11 mouse cellular contexts compared by ENCODE assay signal in the genomic region with DNA sequence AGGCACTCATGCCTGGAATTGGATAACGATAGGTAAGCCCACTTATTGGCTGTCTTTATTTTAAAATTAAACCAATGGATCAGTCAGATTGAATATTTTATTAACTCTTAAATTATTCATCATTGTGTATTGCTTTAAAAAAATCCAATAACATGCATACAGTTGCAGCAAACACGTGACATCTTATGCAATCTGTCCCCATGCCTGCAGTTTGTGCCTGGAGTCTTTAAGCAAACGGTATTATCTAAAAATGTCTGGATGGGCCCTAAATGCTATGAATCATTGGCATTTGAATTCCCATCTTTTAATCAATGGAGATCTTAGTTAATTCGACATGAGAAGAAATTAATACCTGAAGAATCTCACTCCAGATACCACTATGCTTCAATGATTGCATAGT. TPM values are rescaled to one million over a fixed set of nuclear protein-coding genes. Genes with fewer than 3 reads are reported as not detected.
DNase-seq lines count a peak whose midpoint lies in the region; ATAC-seq and TF ChIP-seq lines count a peak whose summit lies in the region.
"Had no signal": no experiment of that assay in that cellular context is flagged by ENCODE, and none has a peak within 500 bp of the region (broad histone marks: within the 10 kb centered on the region; RNA-seq: fewer than 3 reads in every experiment).

No protein-coding gene starts in this region.

- H3K27me3 ChIP-seq in kidney, embryonic 15.5 days: peaks cover 31% of the 10 kb centered on the region
- H3K27me3 ChIP-seq in forebrain, postnatal 0 days (ENCODE audit: insufficient read depth, low read length): no peaks in the 10 kb centered on the region
- no peaks in the 10 kb centered on the region for H3K27me3 ChIP-seq in midbrain, embryonic 14.5 days (ENCODE audit: control insufficient read depth, insufficient read depth, low read length)
- H3K27me3 ChIP-seq in kidney, adult 2 months (replicated peaks; ENCODE audit: control insufficient read depth, insufficient read depth, low read length): no peaks in the 10 kb centered on the region; the same call in 1 of the 2 replicates
- H3K27me3 ChIP-seq: CH12.LX had no signal

- TF ChIP-seq CTCF in cortical plate, adult 2 months (IDR thresholded peaks at IDR 0.05; ENCODE audit: extremely low read depth, insufficient read depth, low read length): no peak
- no peak for TF ChIP-seq CTCF in forebrain, postnatal 0 days (IDR thresholded peaks at IDR 0.05; ENCODE audit: low read depth)
- TF ChIP-seq CTCF in kidney, adult 2 months (conservative IDR thresholded peaks at IDR 0.05; ENCODE audit: insufficient read depth, insufficient read length, low read depth, low read length): no peak

- H3K27ac ChIP-seq in kidney, embryonic 15.5 days: no peak overlapping the region
- H3K27ac ChIP-seq in cortical plate, adult 2 months (ENCODE audit: insufficient read depth, low read length): no peak overlapping the region
- H3K27ac ChIP-seq in forebrain, postnatal 0 days (ENCODE audit: low read depth, low read length): no peak overlapping the region
- no peak overlapping the region for H3K27ac ChIP-seq in midbrain, embryonic 14.5 days (replicated peaks; ENCODE audit: low read depth, low read length)
- no peak overlapping the region for H3K27ac ChIP-seq in kidney, adult 2 months (ENCODE audit: insufficient read depth, low read depth, low read length)

- no peak overlapping the region for H3K4me3 ChIP-seq in kidney, embryonic 15.5 days (replicated peaks)
- peak overlapping the region; percentile 99; the same call in 1 of the 2 replicates for H3K4me3 ChIP-seq in cortical plate, adult 2 months (ENCODE audit: insufficient read depth, low read length)
- peak overlapping the region; percentile 65 for H3K4me3 ChIP-seq in forebrain, postnatal 0 days (ENCODE audit: low read depth, low read length)
- H3K4me3 ChIP-seq in midbrain, embryonic 14.5 days (replicated peaks; ENCODE audit: low read depth, low read length): peak overlapping the region; percentile 79
- H3K4me3 ChIP-seq in kidney, adult 2 months (ENCODE audit: insufficient read depth, low read depth, low read length): no peak overlapping the region

- 17% methylated on average over 4 of the region's 4 CpGs for whole genome bisulfite sequencing in kidney, embryonic 15.5 days
- 5% methylated on average over 4 of the region's 4 CpGs for WGBS in forebrain, postnatal 0 days
- 9% methylated on average over 4 of the region's 4 CpGs for WGBS in midbrain, embryonic 14.5 days
- 35% methylated on average over 4 of the region's 4 CpGs for WGBS in kidney, adult 2 months

- DNase-seq in kidney, postnatal 25 days: no peak
- peak; percentile 6 for DNase-seq in forebrain, postnatal 0 days
- DNase-seq in midbrain, embryonic 14.5 days: peak; percentile 52
- DNase-seq in cerebellum, adult 9-11 months: no peak
- no peak for DNase-seq in kidney, adult 2 months
- DNase-seq: adrenal gland, adult 2 months; heart, postnatal 36 days had no signal

- peaks cover 12% of the 10 kb centered on the region for H3K4me1 ChIP-seq in kidney, embryonic 15.5 days
- no peaks in the 10 kb centered on the region; the same call in 1 of the 2 replicates for H3K4me1 ChIP-seq in cortical plate, adult 2 months (ENCODE audit: control insufficient read depth, insufficient read depth, low read length)
- H3K4me1 ChIP-seq in forebrain, postnatal 0 days (ENCODE audit: insufficient read depth): 0 out of 2 replicates have a peak, but pooled peaks cover 8% of the 10 kb centered on the region
- H3K4me1 ChIP-seq in midbrain, embryonic 14.5 days (ENCODE audit: control insufficient read depth, insufficient read depth, low read length): peaks cover 4% of the 10 kb centered on the region; the same call in 1 of the 2 replicates
- no peaks in the 10 kb centered on the region for H3K4me1 ChIP-seq in kidney, adult 2 months (ENCODE audit: control insufficient read depth, insufficient read depth, low read length)

- no peaks in the 10 kb centered on the region for H3K9me3 ChIP-seq in kidney, embryonic 15.5 days (replicated peaks)
- H3K9me3 ChIP-seq in forebrain, postnatal 0 days (ENCODE audit: low read length): no peaks in the 10 kb centered on the region
- H3K9me3 ChIP-seq in midbrain, embryonic 14.5 days (ENCODE audit: control insufficient read depth, low read length): no peaks in the 10 kb centered on the region

- ATAC-seq in kidney, embryonic 15.5 days (replicated peaks; ENCODE audit: low FRiP score): no peak
- no peak for ATAC-seq in forebrain, postnatal 0 days
- no peak for ATAC-seq in midbrain, embryonic 14.5 days (ENCODE audit: low FRiP score, low TSS enrichment)
- ATAC-seq in erythroblast, adult 5-6 weeks (replicated peaks; ENCODE audit: low FRiP score, poor library complexity, severe bottlenecking): no peak

- peak overlapping the region; percentile 96; the same call in 1 of the 2 replicates for H3K4me2 ChIP-seq in kidney, embryonic 15.5 days
- peak overlapping the region; percentile 68 for H3K4me2 ChIP-seq in forebrain, postnatal 0 days (ENCODE audit: low read depth)
- H3K4me2 ChIP-seq in midbrain, embryonic 14.5 days (ENCODE audit: low read length): peak overlapping the region; percentile 80

- no peak overlapping the region for H3K9ac ChIP-seq in kidney, embryonic 15.5 days
- H3K9ac ChIP-seq in forebrain, postnatal 0 days: no peak overlapping the region
- H3K9ac ChIP-seq in midbrain, embryonic 14.5 days (replicated peaks; ENCODE audit: low read length): no peak overlapping the region

- TF ChIP-seq POLR2A in cortical plate, adult 2 months (IDR thresholded peaks at IDR 0.05; ENCODE audit: extremely low read depth, insufficient read depth, low read length): no peak
- TF ChIP-seq POLR2A in kidney, adult 2 months (IDR thresholded peaks at IDR 0.05; ENCODE audit: low read depth, low read length): no peak

- H3K36me3 ChIP-seq in kidney, embryonic 15.5 days: no peaks in the 10 kb centered on the region
- no peaks in the 10 kb centered on the region for H3K36me3 ChIP-seq in forebrain, postnatal 0 days (ENCODE audit: insufficient read depth)
- H3K36me3 ChIP-seq in midbrain, embryonic 14.5 days (ENCODE audit: control insufficient read depth, insufficient read depth, low read length): no peaks in the 10 kb centered on the region
- H3K36me3 ChIP-seq in kidney, adult 2 months (ENCODE audit: control insufficient read depth, insufficient read depth, low read length): no peaks in the 10 kb centered on the region

RNA-seq across cellular contexts. Expression of gene Edil3, which starts 3.2 kb away (rescaled TPM):
- 5.9 and 6.1 TPM in 2 replicates for polyA plus RNA-seq in kidney, embryonic 15.5 days (2015; fragmentation: Nextera tagmentation; extraction: Ambion mirVana)
- polyA plus RNA-seq in cortical plate, adult 2 months (2012; rRNA removed): 55.2 and 62.2 TPM in 2 replicates
- 64.7 and 75.1 TPM in 2 replicates for total RNA-seq in forebrain, postnatal 0 days (2014; rRNA removed)
- 25.8 and 36.4 TPM in 2 replicates for polyA plus RNA-seq in forebrain, postnatal 0 days (2015; fragmentation: Nextera tagmentation; extraction: Ambion mirVana)
- 51.0 and 57.0 TPM in 2 replicates for polyA plus RNA-seq in midbrain, embryonic 14.5 days (2014; fragmentation: Nextera tagmentation; extraction: Ambion mirVana)
- total RNA-seq in erythroblast, adult 5-6 weeks (2015; ENCODE audit: low replicate concordance): 0.58 TPM in 1 of 2 replicates, not detected in the other
- total RNA-seq in erythroblast, adult 5-6 weeks (2017; ENCODE audit: low replicate concordance): 0.14 and 0.17 TPM in 2 replicates
- polyA plus RNA-seq in kidney, adult 2 months (2012; rRNA removed): 0.27 and 0.45 TPM in 2 replicates
- total RNA-seq: CH12.LX had no signal

Comparison
In these comparisons a context has a peak if more than half of its experiments do, and no peak if none do; other contexts are left out.
1. H3K4me3 ChIP-seq: peak in cortical plate, adult 2 months (single experiment), forebrain, postnatal 0 days (single experiment) and midbrain, embryonic 14.5 days (single experiment); none in kidney, embryonic 15.5 days (single experiment) and kidney, adult 2 months (single experiment).
2. DNase-seq: peak in forebrain, postnatal 0 days (single experiment) and midbrain, embryonic 14.5 days (single experiment); none in kidney, postnatal 25 days (0 of 2), cerebellum, adult 9-11 months (single experiment) and kidney, adult 2 months (single experiment).
3. Peak in every context shown above with its lines, with median percentiles within 50 percentile points of each other: H3K4me2 ChIP-seq.